Mouse (Mus musculus) heart, embryonic 16.5 days (tissue): ENCODE results near the gene Arhgap5. TPM values are rescaled to one million over a fixed set of nuclear protein-coding genes. Genes with fewer than 3 reads are reported as not detected.

Source experiments
- ATAC-seq: fragments of 200-750 bp; cut with Nextera tagmentation; replicated peaks from 2 replicates; pipeline ENCODE4 v1.8.0; 2017; ENCODE audit warnings: moderate number of reproducible peaks; ENCODE audit not compliant: insufficient read depth, low FRiP score; ENCODE audit errors: extremely low read depth
- H3K27ac ChIP-seq: fragments of 300-500 bp; sonication (generic); 2 replicates; pipeline ENCODE4 v1.5.1; 2014; ENCODE audit warnings: mild to moderate bottlenecking, low read length, control low read depth, moderate library complexity
- H3K27me3 ChIP-seq: fragments of 300-500 bp; sonication (generic); 2 replicates; pipeline ENCODE4 v1.6.1; 2014; ENCODE audit warnings: low read length, mixed read lengths; ENCODE audit not compliant: control insufficient read depth, insufficient read depth
- H3K36me3 ChIP-seq: fragments of 300-500 bp; sonication (generic); 2 replicates; pipeline ENCODE4 v1.6.1; 2014; ENCODE audit not compliant: control insufficient read depth, insufficient read depth
- H3K4me1 ChIP-seq: fragments of 300-500 bp; sonication (generic); 2 replicates; pipeline ENCODE4 v1.6.1; 2014; ENCODE audit warnings: low read length, mixed read lengths; ENCODE audit not compliant: control insufficient read depth, insufficient read depth
- H3K4me2 ChIP-seq: fragments of 300-500 bp; sonication (generic); 2 replicates; pipeline ENCODE4 v1.6.1; 2014; ENCODE audit warnings: low read depth, mild to moderate bottlenecking, control low read depth, low read length
- H3K4me3 ChIP-seq: fragments of 300-500 bp; sonication (generic); 2 replicates; pipeline ENCODE4 v1.5.1; 2014; ENCODE audit warnings: mild to moderate bottlenecking, control low read depth, low read length
- H3K9ac ChIP-seq: fragments of 300-500 bp; sonication (generic); 2 replicates; pipeline ENCODE4 v1.6.1; 2014; ENCODE audit warnings: low read length, control low read depth
- H3K9me3 ChIP-seq: fragments of 300-500 bp; sonication (generic); replicated peaks from 2 replicates; pipeline ENCODE4 v1.6.1; 2016; ENCODE audit warnings: low read length; ENCODE audit not compliant: control insufficient read depth
- WGBS: fragments of 180-500 bp; shearing (Covaris S2); extraction: QIAGEN DNeasy Blood & Tissue Kit; methylation state at CpG from one replicate; pipeline ENCODE4 v1.1.7; 2014; 5-methylcytosine and 5-hydroxymethylcytosine counted together
- polyA plus RNA-seq: library from polyadenylated mRNA; unstranded; fragments of >200 nt; fragmentation: Nextera tagmentation; extraction: Ambion mirVana; gene quantifications from 2 replicates; pipeline ENCODE4 v1.2.1, GENCODE M21; 2015

Gene Arhgap5
- polyA plus RNA-seq, 1 experiment from 2014 or later = 29.4 TPM

GRCm38 (mm10) chr12:52604992-52605652 lies 101.3 kb downstream of the Arhgap5 start:
- H3K4me1 ChIP-seq = peaks cover 5% of the 10 kb centered on the region; the same call in 1 of the 2 replicates
- peak overlapping the region; percentile 97 for H3K27ac ChIP-seq
- 45% methylated on average over 13 of the region's 13 CpGs for WGBS
- peak overlapping the region; percentile 68 for H3K4me2 ChIP-seq
- H3K4me3 ChIP-seq = peak overlapping the region; percentile 70
- H3K9ac ChIP-seq = peak overlapping the region; percentile 87
- no peaks in the 10 kb centered on the region for H3K9me3 ChIP-seq
- no peaks in the 10 kb centered on the region for H3K36me3 ChIP-seq
- ATAC-seq = no peak
- no peaks in the 10 kb centered on the region for H3K27me3 ChIP-seq

GRCm38 (mm10) chr12:52607411-52607810 lies 103.6 kb downstream of the Arhgap5 start:
- Histone ChIP-seq H3K9ac (no peak overlapping the region), H3K9me3 (no peaks in the 10 kb centered on the region), H3K36me3 (no peaks in the 10 kb centered on the region), H3K27me3 (no peaks in the 10 kb centered on the region), H3K4me1 (peaks cover 2% of the 10 kb centered on the region; the same call in 1 of the 2 replicates), H3K4me3 (no peak overlapping the region), H3K4me2 (no peak overlapping the region), H3K27ac (no peak overlapping the region)
- WGBS = 59% methylated on average over 4 of the region's 4 CpGs
- ATAC-seq = no peak

- no peaks in the 10 kb centered on the region for H3K36me3 ChIP-seq
- H3K4me2 ChIP-seq = no peak overlapping the region
- H3K4me3 ChIP-seq = no peak overlapping the region
- no peak for ATAC-seq
- no peak overlapping the region for H3K9ac ChIP-seq
- H3K27me3 ChIP-seq = no peaks in the 10 kb centered on the region
- WGBS = 71% methylated on average over 3 of the region's 3 CpGs
- no peaks in the 10 kb centered on the region for H3K4me1 ChIP-seq
- H3K9me3 ChIP-seq = no peaks in the 10 kb centered on the region
- H3K27ac ChIP-seq = no peak overlapping the region
Measured at GRCm38 (mm10) chr12:52615703-52616102, 111.9 kb downstream of the Arhgap5 start.

GRCm38 (mm10) chr12:52618418-52619040 lies 114.8 kb downstream of the Arhgap5 start:
- Histone ChIP-seq H3K36me3 (no peaks in the 10 kb centered on the region), H3K4me3 (no peak overlapping the region), H3K27me3 (no peaks in the 10 kb centered on the region), H3K9me3 (no peaks in the 10 kb centered on the region), H3K4me1 (no peaks in the 10 kb centered on the region), H3K27ac (no peak overlapping the region), H3K9ac (no peak overlapping the region), H3K4me2 (no peak overlapping the region)
- ATAC-seq = no peak
- 82% methylated on average over 5 of the region's 5 CpGs for WGBS

GRCm38 (mm10) chr12:52619644-52620043 lies 115.9 kb downstream of the Arhgap5 start:
- no peaks in the 10 kb centered on the region for H3K9me3 ChIP-seq
- no peak overlapping the region for H3K9ac ChIP-seq
- no peak overlapping the region for H3K4me2 ChIP-seq
- ATAC-seq = no peak
- no peaks in the 10 kb centered on the region for H3K36me3 ChIP-seq
- no peaks in the 10 kb centered on the region for H3K27me3 ChIP-seq
- H3K4me1 ChIP-seq = no peaks in the 10 kb centered on the region
- H3K27ac ChIP-seq = no peak overlapping the region
- no peak overlapping the region for H3K4me3 ChIP-seq

Other genes starting within 250 kb of the Arhgap5 start
- gene Akap6, start 195.4 kb downstream of the Arhgap5 start, polyA plus RNA-seq = 10.8 and 11.8 TPM in 2 replicates